Mouse (Mus musculus) heart, embryonic 16.5 days (tissue): ENCODE results near the gene Zbtb1. TPM values are rescaled to one million over a fixed set of nuclear protein-coding genes. Genes with fewer than 3 reads are reported as not detected.
A peak's percentile ranks its signal among the peaks of the same experiment; 100 is the strongest.

ENCODE experiments used
- ATAC-seq: fragments of 200-750 bp; cut with Nextera tagmentation; replicated peaks from 2 replicates; pipeline ENCODE4 v1.8.0; 2017; ENCODE audit warnings: moderate number of reproducible peaks; ENCODE audit not compliant: insufficient read depth, low FRiP score; ENCODE audit errors: extremely low read depth
- H3K27ac ChIP-seq: fragments of 300-500 bp; sonication (generic); 2 replicates; pipeline ENCODE4 v1.5.1; 2014; ENCODE audit warnings: mild to moderate bottlenecking, low read length, control low read depth, moderate library complexity
- H3K27me3 ChIP-seq: fragments of 300-500 bp; sonication (generic); 2 replicates; pipeline ENCODE4 v1.6.1; 2014; ENCODE audit warnings: low read length, mixed read lengths; ENCODE audit not compliant: control insufficient read depth, insufficient read depth
- H3K36me3 ChIP-seq: fragments of 300-500 bp; sonication (generic); 2 replicates; pipeline ENCODE4 v1.6.1; 2014; ENCODE audit not compliant: control insufficient read depth, insufficient read depth
- H3K4me1 ChIP-seq: fragments of 300-500 bp; sonication (generic); 2 replicates; pipeline ENCODE4 v1.6.1; 2014; ENCODE audit warnings: low read length, mixed read lengths; ENCODE audit not compliant: control insufficient read depth, insufficient read depth
- H3K4me2 ChIP-seq: fragments of 300-500 bp; sonication (generic); 2 replicates; pipeline ENCODE4 v1.6.1; 2014; ENCODE audit warnings: low read depth, mild to moderate bottlenecking, control low read depth, low read length
- H3K4me3 ChIP-seq: fragments of 300-500 bp; sonication (generic); 2 replicates; pipeline ENCODE4 v1.5.1; 2014; ENCODE audit warnings: mild to moderate bottlenecking, control low read depth, low read length
- H3K9ac ChIP-seq: fragments of 300-500 bp; sonication (generic); 2 replicates; pipeline ENCODE4 v1.6.1; 2014; ENCODE audit warnings: low read length, control low read depth
- H3K9me3 ChIP-seq: fragments of 300-500 bp; sonication (generic); replicated peaks from 2 replicates; pipeline ENCODE4 v1.6.1; 2016; ENCODE audit warnings: low read length; ENCODE audit not compliant: control insufficient read depth
- WGBS: fragments of 180-500 bp; shearing (Covaris S2); extraction: QIAGEN DNeasy Blood & Tissue Kit; methylation state at CpG from one replicate; pipeline ENCODE4 v1.1.7; 2014; 5-methylcytosine and 5-hydroxymethylcytosine counted together
- polyA plus RNA-seq: library from polyadenylated mRNA; unstranded; fragments of >200 nt; fragmentation: Nextera tagmentation; extraction: Ambion mirVana; gene quantifications from 2 replicates; pipeline ENCODE4 v1.2.1, GENCODE M21; 2015

Gene Zbtb1
- polyA plus RNA-seq, 1 experiment from 2014 or later: 7.5 TPM

DNA sequence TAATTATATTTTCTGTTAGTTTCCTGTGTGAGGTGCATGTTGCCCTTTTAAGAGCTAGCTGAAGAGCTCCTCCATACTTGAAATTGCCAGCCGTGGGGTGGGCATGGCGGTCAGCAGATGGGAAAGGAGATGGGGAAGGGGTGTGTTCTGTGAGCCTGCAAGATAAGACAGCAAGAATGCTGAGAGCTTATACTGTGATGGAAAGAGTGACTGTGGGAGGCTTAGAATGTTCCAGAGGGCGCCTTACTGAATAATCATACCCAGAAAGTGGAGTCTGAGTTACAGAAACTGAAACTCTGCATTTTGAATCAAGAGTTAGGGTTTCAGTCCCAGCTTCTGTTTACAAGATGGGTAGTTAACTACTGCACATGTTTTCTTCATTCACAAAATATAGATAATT is 5.4 kb downstream of the Zbtb1 start:
- ATAC-seq: no peak
- H3K9me3 ChIP-seq: no peaks in the 10 kb centered on the region
- WGBS: 51% methylated on average over 3 of the region's 3 CpGs
- H3K4me2 ChIP-seq: no peak overlapping the region
- no peaks in the 10 kb centered on the region for H3K36me3 ChIP-seq
- 0 out of 2 replicates have a peak overlapping the region, but pooled peaks have one; percentile 43 for H3K27ac ChIP-seq
- no peaks in the 10 kb centered on the region for H3K27me3 ChIP-seq
- no peak overlapping the region for H3K4me3 ChIP-seq
- no peak overlapping the region for H3K9ac ChIP-seq
- peaks cover 45% of the 10 kb centered on the region for H3K4me1 ChIP-seq

DNA sequence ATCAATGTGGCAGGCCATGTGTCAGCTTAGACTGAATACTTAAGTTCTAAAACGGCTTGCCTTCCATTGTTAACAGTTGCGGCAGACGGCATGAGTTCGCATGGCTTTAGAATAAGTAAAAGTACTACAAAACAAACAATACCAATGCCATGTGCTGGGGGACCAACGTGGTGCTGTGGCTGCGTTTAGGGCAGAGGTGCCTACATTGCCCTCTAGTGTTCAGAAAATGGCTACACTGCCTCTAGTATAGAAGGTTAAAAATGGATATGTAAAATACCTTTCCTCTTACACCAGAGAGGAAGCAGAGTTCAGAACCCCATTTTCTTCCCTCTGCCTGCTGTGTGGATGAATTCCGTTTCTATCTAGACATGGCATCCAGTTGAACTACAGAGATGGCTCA is 6.6 kb downstream of the Zbtb1 start:
- H3K9ac ChIP-seq: no peak overlapping the region
- no peaks in the 10 kb centered on the region for H3K9me3 ChIP-seq
- no peak for ATAC-seq
- peaks cover 44% of the 10 kb centered on the region for H3K4me1 ChIP-seq
- no peaks in the 10 kb centered on the region for H3K27me3 ChIP-seq
- H3K4me3 ChIP-seq: no peak overlapping the region
- H3K27ac ChIP-seq: no peak overlapping the region
- 51% methylated on average over 7 of the region's 7 CpGs for WGBS
- H3K4me2 ChIP-seq: no peak overlapping the region
- peaks cover 1% of the 10 kb centered on the region; the same call in 1 of the 2 replicates for H3K36me3 ChIP-seq

DNA sequence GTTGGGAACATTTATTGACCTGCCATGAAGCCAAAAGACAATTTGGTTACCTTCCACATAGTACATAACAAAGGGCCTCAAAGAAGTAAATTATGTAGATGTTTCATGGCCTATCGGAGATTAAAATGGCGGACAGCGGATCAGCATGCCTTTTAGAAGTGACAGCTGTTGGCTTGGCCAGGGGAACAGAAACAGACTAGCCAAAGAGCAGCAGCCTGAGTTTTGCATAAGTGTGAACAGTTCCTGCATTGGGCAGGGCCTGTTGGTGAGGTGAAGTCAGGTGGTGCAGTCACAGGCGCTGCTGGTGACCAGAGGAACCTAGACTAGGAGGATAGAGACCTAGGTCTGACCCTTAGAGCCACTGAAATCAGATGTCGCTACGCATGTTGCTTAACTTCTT is 7.0 kb downstream of the Zbtb1 start:
- Histone ChIP-seq H3K27me3 (no peaks in the 10 kb centered on the region), H3K36me3 (peaks cover 3% of the 10 kb centered on the region; the same call in 1 of the 2 replicates), H3K9me3 (no peaks in the 10 kb centered on the region), H3K4me2 (no peak overlapping the region), H3K4me3 (no peak overlapping the region), H3K4me1 (peaks cover 40% of the 10 kb centered on the region), H3K9ac (no peak overlapping the region), H3K27ac (no peak overlapping the region)
- WGBS: 92% methylated on average over 6 of the region's 6 CpGs
- ATAC-seq: no peak

DNA sequence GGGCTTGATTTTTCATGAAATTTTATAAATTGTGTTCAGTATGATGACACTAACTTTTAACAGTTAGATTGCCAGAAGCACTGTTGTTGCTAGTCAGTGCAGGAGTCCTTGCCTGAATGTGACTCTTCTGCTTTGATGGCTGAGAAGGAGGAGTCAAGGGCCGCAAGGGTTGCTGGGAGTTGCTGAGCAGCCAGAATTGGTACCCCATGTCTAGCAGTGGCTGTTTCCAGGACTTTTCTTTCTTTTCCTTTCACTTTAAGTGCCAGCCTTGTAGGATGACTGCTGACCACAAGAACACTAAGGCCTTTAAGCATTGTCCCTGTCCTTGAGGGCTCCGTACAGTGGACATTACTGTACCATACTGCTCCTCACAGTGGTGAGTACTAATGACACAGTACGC is 7.7 kb downstream of the Zbtb1 start:
- no peaks in the 10 kb centered on the region for H3K27me3 ChIP-seq
- 0 out of 2 replicates have a peak overlapping the region, but pooled peaks have one; percentile 47 for H3K27ac ChIP-seq
- no peak overlapping the region for H3K4me2 ChIP-seq
- H3K9ac ChIP-seq: no peak overlapping the region
- H3K9me3 ChIP-seq: no peaks in the 10 kb centered on the region
- 89% methylated on average over 3 of the region's 3 CpGs for WGBS
- 0 out of 2 replicates have a peak, but pooled peaks have one; percentile 29 for ATAC-seq
- peaks cover 33% of the 10 kb centered on the region for H3K4me1 ChIP-seq
- H3K36me3 ChIP-seq: peaks cover 3% of the 10 kb centered on the region; the same call in 1 of the 2 replicates
- H3K4me3 ChIP-seq: no peak overlapping the region

DNA sequence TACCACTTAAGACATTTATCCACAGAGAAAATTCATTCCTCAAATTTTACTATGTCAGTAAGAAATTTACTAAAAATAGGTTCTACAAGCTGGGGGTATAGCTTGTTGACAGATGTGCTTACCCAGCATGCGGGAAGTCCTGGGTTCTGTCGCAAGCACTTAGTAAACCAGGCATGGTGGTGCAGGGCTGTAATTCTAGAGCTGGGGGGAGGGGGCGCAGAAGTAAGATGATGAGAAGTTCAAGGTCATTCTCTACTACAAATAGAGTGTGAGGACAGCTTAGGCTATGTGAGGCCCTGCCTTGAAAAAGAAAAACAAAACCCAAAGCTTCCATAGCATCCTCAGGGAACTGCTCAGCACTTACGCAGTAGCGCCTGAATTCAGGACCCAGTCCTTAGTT is 8.5 kb downstream of the Zbtb1 start:
- Histone ChIP-seq H3K4me1 (peaks cover 29% of the 10 kb centered on the region), H3K27ac (peak overlapping the region; percentile 69; the same call in 1 of the 2 replicates), H3K4me2 (no peak overlapping the region), H3K4me3 (no peak overlapping the region), H3K27me3 (no peaks in the 10 kb centered on the region), H3K9me3 (no peaks in the 10 kb centered on the region), H3K9ac (no peak overlapping the region), H3K36me3 (peaks cover 3% of the 10 kb centered on the region; the same call in 1 of the 2 replicates)
- no peak for ATAC-seq
- WGBS: 56% methylated on average over 5 of the region's 5 CpGs

DNA sequence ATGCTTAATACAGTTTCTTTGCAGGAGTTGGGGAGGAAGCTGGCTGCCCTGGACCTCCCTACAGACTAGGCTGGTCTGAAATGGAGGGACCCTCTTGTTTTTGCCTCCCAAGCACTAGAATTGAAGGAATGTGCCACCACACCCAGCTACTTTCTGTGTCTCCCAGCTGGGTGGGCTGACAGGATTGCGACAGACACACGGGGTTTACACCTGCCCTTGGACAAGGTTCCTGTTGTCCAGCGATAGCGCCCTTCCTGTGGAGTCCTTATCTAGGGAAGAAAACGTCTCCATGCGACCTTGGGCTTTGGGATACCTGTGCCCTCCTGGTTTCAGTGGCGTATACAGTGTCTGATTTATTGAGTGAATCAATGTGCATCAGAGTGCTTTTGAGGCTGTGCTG is 10.1 kb downstream of the Zbtb1 start:
- H3K27me3 ChIP-seq: no peaks in the 10 kb centered on the region
- peaks cover 20% of the 10 kb centered on the region for H3K4me1 ChIP-seq
- H3K9me3 ChIP-seq: no peaks in the 10 kb centered on the region
- 51% methylated on average over 7 of the region's 7 CpGs for WGBS
- H3K9ac ChIP-seq: no peak overlapping the region
- H3K4me2 ChIP-seq: no peak overlapping the region
- peaks cover 5% of the 10 kb centered on the region; the same call in 1 of the 2 replicates for H3K36me3 ChIP-seq
- H3K4me3 ChIP-seq: no peak overlapping the region
- no peak overlapping the region for H3K27ac ChIP-seq
- ATAC-seq: no peak

DNA sequence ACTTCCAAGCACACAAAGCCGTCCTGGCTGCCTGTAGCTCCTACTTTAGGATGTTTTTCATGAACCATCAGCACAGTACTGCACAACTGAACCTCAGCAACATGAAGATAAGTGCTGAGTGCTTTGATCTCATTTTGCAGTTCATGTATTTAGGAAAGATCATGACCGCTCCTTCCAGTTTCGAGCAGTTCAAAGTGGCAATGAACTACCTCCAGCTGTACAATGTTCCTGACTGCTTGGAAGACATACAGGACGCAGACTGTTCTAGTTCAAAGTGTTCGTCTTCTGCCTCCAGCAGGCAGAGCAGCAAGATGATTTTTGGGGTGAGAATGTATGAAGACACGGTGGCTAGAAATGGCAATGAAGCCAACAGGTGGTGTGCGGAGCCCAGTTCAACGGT is 15.3 kb downstream of the Zbtb1 start:
- WGBS: 82% methylated on average over 8 of the region's 8 CpGs
- ATAC-seq: no peak
- H3K4me2 ChIP-seq: no peak overlapping the region
- H3K4me1 ChIP-seq: peaks cover under 1% of the 10 kb centered on the region
- H3K27ac ChIP-seq: no peak overlapping the region
- H3K27me3 ChIP-seq: no peaks in the 10 kb centered on the region
- no peak overlapping the region for H3K9ac ChIP-seq
- H3K4me3 ChIP-seq: no peak overlapping the region
- H3K36me3 ChIP-seq: peaks cover 23% of the 10 kb centered on the region
- H3K9me3 ChIP-seq: no peaks in the 10 kb centered on the region

DNA sequence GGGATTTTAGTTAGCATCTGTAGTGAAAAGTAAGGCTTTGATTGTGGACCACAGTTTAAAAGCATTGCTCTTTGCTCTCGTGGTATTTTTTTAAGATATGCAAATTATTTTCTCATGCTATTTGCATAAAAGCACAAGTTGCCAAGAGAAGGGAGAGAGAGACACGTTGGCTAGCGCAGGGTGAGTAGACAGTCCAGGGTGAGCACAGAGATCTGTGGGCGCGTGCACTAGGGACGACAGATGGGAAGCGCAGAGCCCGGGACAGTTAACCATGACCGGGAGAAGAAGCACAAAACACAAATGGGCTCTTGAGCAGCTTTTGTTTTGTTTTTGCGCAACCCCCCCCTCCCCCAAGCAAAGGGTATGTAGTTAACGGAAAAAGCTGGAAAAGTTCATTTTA is 18.7 kb downstream of the Zbtb1 start:
- Histone ChIP-seq H3K4me2 (no peak overlapping the region), H3K9me3 (no peaks in the 10 kb centered on the region), H3K4me1 (no peaks in the 10 kb centered on the region; the same call in 1 of the 2 replicates), H3K27ac (no peak overlapping the region), H3K36me3 (peaks cover 20% of the 10 kb centered on the region), H3K9ac (no peak overlapping the region), H3K4me3 (no peak overlapping the region), H3K27me3 (no peaks in the 10 kb centered on the region)
- ATAC-seq: no peak
- WGBS: 88% methylated on average over 11 of the region's 11 CpGs

DNA sequence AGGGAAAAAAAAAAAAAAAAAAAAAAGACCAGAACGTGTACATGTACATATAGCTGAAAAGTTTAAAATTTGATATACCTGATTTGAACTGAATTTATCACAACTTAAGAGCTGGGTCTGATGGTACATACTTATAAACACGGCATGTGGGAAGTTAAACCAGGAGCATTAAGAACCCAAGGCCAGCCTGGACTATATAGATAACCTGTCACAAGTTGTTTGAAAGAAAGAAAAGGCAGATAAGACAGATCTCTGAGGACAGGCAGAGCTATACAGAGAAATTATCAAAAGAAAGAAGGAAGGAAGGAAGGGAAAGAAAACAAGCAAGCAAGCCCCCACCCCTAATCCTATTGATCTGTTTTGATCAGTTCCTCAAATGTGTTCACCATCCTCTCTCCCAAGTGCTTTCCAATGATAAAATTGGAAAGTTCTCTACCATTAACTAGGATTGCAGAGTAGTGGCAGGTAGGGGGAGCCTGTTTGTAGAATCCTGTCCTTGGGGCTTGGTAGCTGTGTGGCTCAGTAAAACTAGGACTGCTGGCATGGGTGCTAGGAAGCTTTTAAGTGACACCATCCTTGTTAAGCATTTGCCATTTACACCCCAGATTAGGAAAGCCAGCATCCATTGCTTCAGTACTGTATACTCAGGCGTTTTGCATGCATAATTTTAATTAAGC is 21.7 kb downstream of the Zbtb1 start:
- H3K4me2 ChIP-seq: no peak overlapping the region
- no peaks in the 10 kb centered on the region for H3K9me3 ChIP-seq
- H3K36me3 ChIP-seq: peaks cover 4% of the 10 kb centered on the region; the same call in 1 of the 2 replicates
- ATAC-seq: no peak
- WGBS: 68% methylated on average over 3 of the region's 3 CpGs
- no peak overlapping the region for H3K9ac ChIP-seq
- H3K4me3 ChIP-seq: no peak overlapping the region
- no peaks in the 10 kb centered on the region for H3K27me3 ChIP-seq
- H3K4me1 ChIP-seq: no peaks in the 10 kb centered on the region
- H3K27ac ChIP-seq: no peak overlapping the region
